Mouse (Mus musculus) lung, adult 2 months (tissue): ENCODE measurements around the gene Tomm5.

Experiments used
- CTCF ChIP-seq: fragments of 200-500 bp; IDR thresholded peaks from 2 replicates; pipeline ENCODE4 v1.5.1; 2011; ENCODE audit warnings: mild to moderate bottlenecking, low read length, control low read depth; ENCODE audit not compliant: insufficient read depth
- POLR2A ChIP-seq: fragments of 200-500 bp; IDR thresholded peaks from 2 replicates; pipeline ENCODE4 v1.6.1; 2011; ENCODE audit warnings: low read depth, mild to moderate bottlenecking, control low read depth, low read length, borderline replicate concordance; ENCODE audit errors: extremely low read depth

- TF ChIP-seq CTCF: no peak
- no peak for TF ChIP-seq POLR2A
Observed at GRCm38 (mm10) chr4:45106409-45106808, 1.5 kb downstream of the Tomm5 start.
